Mouse (Mus musculus): ENCODE measurements around the gene Mllt3.
A peak's percentile ranks its signal among the peaks of the same experiment; 100 is the strongest.

Gene Mllt3

DNA sequence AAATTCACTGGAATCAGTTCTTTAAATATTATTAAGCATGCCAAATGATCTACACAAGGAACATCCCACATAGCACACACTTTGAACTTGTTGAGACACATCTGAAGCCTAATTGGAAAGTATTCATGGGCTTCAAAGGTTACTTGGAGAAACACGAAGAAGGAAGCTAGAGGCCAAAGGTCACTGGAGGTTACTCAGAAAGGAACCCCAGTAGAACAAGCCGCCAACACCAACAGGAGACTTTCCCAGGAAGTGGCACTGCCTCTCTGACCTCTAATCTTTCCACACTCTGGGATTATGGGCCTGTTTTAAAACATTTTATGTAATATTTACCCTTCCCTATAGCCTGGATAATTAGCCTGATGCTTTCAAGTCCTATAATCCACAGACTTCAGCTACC, 162.6 kb downstream of the Mllt3 start:
- no peak for DNase-seq

DNA sequence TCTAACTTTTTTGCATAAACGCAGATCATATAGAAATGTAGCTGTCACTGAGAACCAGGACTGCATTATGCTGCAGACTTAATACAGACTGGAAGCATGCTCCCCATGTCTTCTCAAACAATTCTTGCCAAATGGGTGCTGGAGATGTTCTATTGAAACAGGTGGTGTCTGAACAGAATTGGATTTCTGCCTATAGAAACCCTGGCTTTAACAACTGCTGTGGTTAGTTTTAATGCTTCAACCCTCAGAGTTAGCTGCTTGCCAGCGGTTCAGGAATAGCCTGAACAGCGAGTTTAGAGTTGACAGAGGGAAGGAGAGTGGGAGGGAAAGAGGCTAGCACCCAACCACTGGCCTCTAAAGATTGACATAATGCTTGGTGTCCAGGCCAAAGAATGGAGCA, 166.6 kb downstream of the Mllt3 start:
- DNase-seq, result peak; percentile 31

DNA sequence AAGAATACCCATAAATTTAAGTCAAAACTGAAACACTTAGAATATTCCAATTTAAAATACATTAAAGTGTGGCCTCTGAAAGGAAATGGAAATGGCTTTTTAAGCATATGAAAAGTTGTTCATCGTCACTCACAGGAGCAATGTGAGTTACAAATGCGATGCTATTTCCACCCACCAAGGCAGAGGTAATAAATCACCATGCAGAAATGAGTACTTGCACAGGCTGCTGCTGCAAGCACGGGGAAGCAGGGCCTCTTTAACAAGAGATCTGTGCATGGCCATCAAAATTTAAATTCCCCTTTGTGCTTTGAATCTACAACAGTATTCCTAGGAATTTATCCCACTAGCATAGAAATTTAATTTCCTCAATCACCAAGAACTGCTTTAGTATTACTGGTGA, 167.3 kb downstream of the Mllt3 start:
- DNase-seq, result no peak

DNA sequence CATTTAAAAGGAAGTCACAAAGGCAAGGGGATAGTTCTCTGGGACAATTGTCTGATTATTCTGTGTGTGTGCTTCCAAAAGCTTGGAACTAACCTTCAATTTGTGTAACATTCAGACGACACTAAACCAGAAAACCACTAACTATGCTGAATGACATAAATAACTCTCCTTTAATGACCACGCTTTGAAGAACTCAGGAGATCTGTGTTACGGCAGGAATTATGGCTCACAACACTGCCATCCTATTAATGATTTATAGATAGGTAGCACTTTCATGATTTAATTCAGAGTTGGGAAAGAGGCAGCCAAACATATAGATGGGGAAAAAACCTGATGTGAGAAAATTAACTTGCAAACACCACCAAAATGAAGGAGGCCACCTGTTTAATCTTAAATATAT, 168.1 kb downstream of the Mllt3 start:
- DNase-seq, result no peak

- DNase-seq, result no peak
Observed at GRCm38 (mm10) chr4:87863212-87863611, 170.0 kb downstream of the Mllt3 start.

DNA sequence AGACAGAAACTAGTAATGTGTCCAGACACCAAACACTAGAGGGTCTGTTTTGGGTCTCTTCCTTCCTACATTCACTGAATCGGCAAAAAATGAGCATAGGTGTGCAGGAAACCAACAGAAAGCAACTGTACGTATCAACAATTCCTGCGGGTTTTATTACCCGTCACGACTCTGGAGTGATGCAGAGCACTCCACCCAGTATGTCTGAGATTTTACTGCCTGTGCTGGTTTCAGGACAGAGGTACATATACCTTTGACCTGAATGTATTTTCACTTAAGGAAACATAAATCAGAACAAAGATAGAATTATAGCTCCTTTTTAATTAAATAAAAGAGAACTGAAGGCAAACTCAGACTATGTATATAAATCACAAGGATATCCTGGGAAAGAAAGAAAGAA, 172.4 kb downstream of the Mllt3 start:
- no peak for DNase-seq

GRCm38 (mm10) chr4:87859148-87859547, 174.0 kb downstream of the Mllt3 start:
- no peak for DNase-seq

- no peak for DNase-seq
Observed at GRCm38 (mm10) chr4:87857982-87858381, 175.2 kb downstream of the Mllt3 start.

DNA sequence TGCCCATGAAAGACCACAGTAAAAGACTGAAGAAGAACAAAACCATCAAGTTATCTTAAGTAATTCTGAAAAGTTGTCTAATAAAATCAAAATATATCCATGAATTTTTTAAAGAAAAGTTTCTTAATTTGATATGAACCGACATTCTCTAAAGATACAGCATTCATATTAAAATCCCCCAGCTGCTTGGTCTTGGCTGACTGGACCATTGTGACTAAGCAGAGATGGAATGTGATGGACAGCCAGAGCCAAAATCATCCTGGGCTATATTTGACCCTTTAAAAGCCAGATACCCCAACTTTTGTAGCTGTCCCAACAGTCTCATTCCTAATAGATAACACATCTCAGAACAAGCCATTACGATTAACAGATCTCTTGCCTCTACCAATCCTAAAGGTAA, 180.7 kb downstream of the Mllt3 start:
- no peak for DNase-seq

- no peak for DNase-seq
Observed at GRCm38 (mm10) chr4:87850051-87850450, 183.1 kb downstream of the Mllt3 start.

DNA sequence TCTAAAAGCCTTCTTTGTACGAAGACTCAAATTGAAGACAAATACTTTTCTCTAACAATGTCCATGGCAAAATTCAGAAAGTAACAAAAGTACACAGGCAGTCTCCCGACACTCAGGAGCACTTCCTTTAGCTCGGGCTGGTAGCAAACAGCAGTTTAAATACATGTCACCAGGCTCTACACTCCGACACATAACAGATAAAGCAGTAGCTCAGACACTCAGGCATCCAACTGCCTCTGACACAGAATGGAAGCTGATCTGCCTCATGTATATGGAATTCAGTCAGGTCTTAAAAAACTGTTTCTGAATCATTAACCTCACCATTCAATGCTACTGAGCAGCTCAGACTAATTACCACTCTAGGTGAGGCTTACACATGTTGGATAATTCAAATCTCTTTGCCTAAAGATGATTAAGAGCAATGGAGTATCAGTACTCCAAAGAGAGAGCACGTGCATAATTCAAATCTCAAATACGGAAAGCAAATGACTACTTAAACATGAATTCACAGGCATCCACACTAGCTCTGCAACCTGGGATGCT, 188.4 kb downstream of the Mllt3 start:
- DNase-seq, result no peak

GRCm38 (mm10) chr4:87840210-87840910, 192.8 kb downstream of the Mllt3 start:
- DNase-seq, result no peak

DNA sequence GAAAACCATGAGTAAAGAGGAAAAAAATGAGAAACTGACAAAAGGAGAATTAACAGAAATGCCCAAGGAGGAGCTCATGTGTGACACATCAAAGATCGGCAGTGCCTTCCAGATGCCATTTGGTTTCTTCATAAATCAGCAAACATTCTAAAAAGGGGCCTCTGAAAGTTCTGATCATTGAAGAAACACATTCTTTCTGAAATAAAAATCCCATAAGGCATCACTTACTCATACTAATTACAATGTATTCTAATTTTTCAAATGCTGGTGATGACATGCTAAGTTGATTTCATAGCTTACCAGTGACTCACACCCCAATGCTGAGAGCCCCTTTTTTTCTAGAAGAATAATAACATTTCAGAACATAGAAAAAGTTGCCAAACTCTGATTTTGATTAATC, 194.4 kb downstream of the Mllt3 start:
- no peak for DNase-seq

GRCm38 (mm10) chr4:87837471-87838361, 195.4 kb downstream of the Mllt3 start:
- no peak for DNase-seq

- DNase-seq, result no peak
Observed at GRCm38 (mm10) chr4:87836257-87836656, 196.9 kb downstream of the Mllt3 start.

GRCm38 (mm10) chr4:87835191-87835590, 198.0 kb downstream of the Mllt3 start:
- no peak for DNase-seq

GRCm38 (mm10) chr4:87834310-87834709, 198.9 kb downstream of the Mllt3 start:
- no peak for DNase-seq

DNA sequence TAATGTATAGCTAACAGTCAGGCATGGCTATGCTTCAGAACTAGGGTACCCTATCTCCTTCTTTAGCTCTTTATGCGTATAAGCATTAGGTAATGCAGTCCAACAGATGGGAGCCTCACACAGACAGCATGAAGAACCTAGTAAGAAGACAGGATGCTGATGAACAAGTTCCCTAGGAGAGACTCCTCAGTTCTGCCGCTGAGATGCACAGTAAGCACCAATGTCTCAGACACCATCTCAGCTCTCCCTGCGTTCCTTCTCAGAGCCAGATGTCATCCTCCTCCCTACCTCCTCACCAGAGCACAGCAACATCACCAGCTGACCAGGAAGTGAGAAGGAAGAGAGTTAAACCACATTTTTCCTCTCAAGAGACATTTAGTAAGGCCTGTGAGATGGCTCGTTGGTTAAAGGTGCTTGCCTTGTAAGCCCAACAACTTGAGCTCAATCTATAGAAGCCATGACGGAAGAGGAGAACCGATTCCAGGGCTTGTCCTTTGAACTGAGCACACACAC, 202.3 kb downstream of the Mllt3 start:
- DNase-seq, result no peak

DNA sequence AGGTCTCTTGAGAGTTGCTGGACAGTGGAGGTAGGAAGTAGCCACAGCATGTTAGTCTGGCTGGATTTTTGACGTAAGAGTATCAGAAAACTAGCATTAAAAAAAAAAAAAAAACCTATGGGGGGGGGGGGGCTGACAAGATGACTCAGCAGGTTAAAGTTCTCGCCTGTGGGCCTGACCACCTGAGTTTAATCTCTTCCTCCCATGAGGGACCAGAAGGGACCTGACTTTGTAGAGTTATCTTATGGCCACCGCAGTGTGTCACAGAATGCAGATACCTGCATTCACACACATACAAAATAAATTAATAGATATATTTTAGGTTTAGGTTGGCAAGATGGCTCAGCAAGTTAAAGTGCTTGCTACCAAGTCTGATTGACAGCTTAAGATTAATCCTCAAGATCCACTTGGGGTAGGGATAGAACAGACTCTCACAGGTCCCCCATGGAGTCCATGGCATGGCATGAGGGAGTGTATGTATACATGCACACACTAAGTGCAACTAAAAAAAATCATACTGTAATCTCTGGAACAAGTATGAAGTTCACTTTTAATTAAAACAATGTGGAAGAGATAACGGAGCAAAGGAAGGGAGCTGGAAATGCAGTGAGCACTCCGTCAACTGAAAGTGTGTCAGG, 203.6 kb downstream of the Mllt3 start:
- DNase-seq, result no peak

GRCm38 (mm10) chr4:87826336-87826735, 206.8 kb downstream of the Mllt3 start:
- DNase-seq, result no peak

- DNase-seq, result no peak
Observed at GRCm38 (mm10) chr4:87823623-87824022, 209.5 kb downstream of the Mllt3 start.

DNA sequence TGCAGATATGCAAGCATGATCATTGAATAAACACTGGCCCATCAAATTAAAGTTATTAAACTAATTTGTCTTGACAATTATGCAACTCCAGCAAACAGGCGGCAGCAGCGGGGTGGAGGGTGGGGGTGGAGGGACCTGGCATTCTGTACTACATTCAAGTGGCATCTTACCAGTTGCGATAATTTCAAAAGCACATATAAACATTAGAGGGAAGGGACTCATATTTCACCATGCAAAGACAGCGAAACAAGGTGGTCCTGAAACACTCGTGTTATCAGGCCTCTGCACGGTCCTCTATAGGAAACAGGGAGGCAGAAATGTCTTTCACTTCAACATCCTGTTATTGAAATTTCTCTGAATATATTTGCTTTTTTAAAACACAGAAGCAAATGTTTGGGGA, 210.0 kb downstream of the Mllt3 start:
- DNase-seq, result no peak

DNA sequence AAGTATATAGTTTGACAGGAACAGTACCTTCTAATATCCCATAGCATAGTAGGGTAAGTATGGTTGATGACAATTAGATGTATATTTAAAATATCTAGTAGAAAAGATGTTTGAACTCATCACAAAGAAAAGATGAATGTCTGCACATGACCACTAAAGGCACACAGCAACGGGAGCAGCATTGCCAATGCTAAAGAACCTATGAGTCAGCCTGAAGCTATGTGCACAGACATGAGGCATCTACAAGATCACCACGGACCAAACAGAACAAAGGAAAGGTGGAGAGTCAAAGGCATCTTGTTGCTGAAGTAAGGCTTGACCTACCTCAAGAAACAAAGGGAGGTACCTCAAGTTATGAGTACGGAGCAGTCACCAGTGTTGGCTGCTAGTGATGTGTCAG, 212.3 kb downstream of the Mllt3 start:
- DNase-seq, result no peak

All from right cerebral cortex, postnatal 25 days (tissue).